Mouse (Mus musculus) intestine, embryonic 14.5 days (tissue): Measurements from ENCODE around the gene Kcnrg. TPM values are rescaled to one million over a fixed set of nuclear protein-coding genes. Genes with fewer than 3 reads are reported as not detected.

Experiments
- ATAC-seq: fragments of 200-750 bp; cut with Nextera tagmentation; replicated peaks from 2 replicates; pipeline ENCODE4 v1.8.0; 2017; ENCODE audit warnings: low read depth, moderate number of reproducible peaks, moderate TSS enrichment, moderate library complexity; ENCODE audit not compliant: low FRiP score, low TSS enrichment
- DNase-seq: peaks from one replicate; pipeline ENCODE4 v3.0.0-alpha.2; 2018; ENCODE audit warnings: low spot score
- H3K27ac ChIP-seq: fragments of 300-500 bp; sonication (generic); 2 replicates; pipeline ENCODE4 v1.5.1; 2014; ENCODE audit warnings: low read depth, mild to moderate bottlenecking, control low read depth
- H3K27me3 ChIP-seq: fragments of 300-500 bp; sonication (generic); replicated peaks from 2 replicates; pipeline ENCODE4 v1.6.1; 2014; ENCODE audit warnings: low read length, control low read depth; ENCODE audit not compliant: control insufficient read depth, insufficient read depth
- H3K36me3 ChIP-seq: fragments of 300-500 bp; sonication (generic); 2 replicates; pipeline ENCODE4 v1.6.1; 2014; ENCODE audit warnings: low read length, control low read depth; ENCODE audit not compliant: control insufficient read depth, insufficient read depth
- H3K4me1 ChIP-seq: fragments of 300-500 bp; sonication (generic); replicated peaks from 2 replicates; pipeline ENCODE4 v1.6.1; 2014; ENCODE audit warnings: low read length, control low read depth, mixed read lengths; ENCODE audit not compliant: control insufficient read depth, insufficient read depth
- H3K4me2 ChIP-seq: fragments of 300-500 bp; sonication (generic); 2 replicates; pipeline ENCODE4 v1.6.1; 2014; ENCODE audit warnings: low read length
- H3K4me3 ChIP-seq: fragments of 300-500 bp; sonication (generic); 2 replicates; pipeline ENCODE4 v1.5.1; 2014; ENCODE audit warnings: low read depth, low read length, control low read depth, mixed read lengths
- H3K9ac ChIP-seq: fragments of 300-500 bp; sonication (generic); 2 replicates; pipeline ENCODE4 v1.6.1; 2014; ENCODE audit warnings: mild to moderate bottlenecking, low read length
- H3K9me3 ChIP-seq: fragments of 300-500 bp; sonication (generic); 2 replicates; pipeline ENCODE4 v1.6.1; 2016; ENCODE audit warnings: low read length, control low read depth; ENCODE audit not compliant: control insufficient read depth
- WGBS: fragments of 180-500 bp; shearing (Covaris S2); extraction: QIAGEN DNeasy Blood & Tissue Kit; methylation state at CpG from one replicate; pipeline ENCODE4 v1.1.7; 2014; 5-methylcytosine and 5-hydroxymethylcytosine counted together
- microRNA counts: library from miRNA; unstranded; fragments of <30 nt; microRNA quantifications from one replicate; lab custom pipeline; 2016
- microRNA-seq: library from miRNA; unstranded; fragments of <30 nt; microRNA quantifications from one replicate; pipeline ENCODE4, GENCODE M21; 2016
- polyA plus RNA-seq: library from polyadenylated mRNA; unstranded; fragments of >200 nt; fragmentation: Nextera tagmentation; extraction: Ambion mirVana; gene quantifications from 2 replicates; pipeline ENCODE4 v1.2.1, GENCODE M21; 2014

Gene Kcnrg
- polyA plus RNA-seq, 1 experiment from 2014 or later, result 0.32 TPM

- peak; percentile 94 for ATAC-seq
- 2% methylated on average over 62 of the region's 62 CpGs for WGBS
These were observed 41.6 kb downstream of the Kcnrg start for GRCm38 (mm10) chr14:61648685-61649504.

DNA sequence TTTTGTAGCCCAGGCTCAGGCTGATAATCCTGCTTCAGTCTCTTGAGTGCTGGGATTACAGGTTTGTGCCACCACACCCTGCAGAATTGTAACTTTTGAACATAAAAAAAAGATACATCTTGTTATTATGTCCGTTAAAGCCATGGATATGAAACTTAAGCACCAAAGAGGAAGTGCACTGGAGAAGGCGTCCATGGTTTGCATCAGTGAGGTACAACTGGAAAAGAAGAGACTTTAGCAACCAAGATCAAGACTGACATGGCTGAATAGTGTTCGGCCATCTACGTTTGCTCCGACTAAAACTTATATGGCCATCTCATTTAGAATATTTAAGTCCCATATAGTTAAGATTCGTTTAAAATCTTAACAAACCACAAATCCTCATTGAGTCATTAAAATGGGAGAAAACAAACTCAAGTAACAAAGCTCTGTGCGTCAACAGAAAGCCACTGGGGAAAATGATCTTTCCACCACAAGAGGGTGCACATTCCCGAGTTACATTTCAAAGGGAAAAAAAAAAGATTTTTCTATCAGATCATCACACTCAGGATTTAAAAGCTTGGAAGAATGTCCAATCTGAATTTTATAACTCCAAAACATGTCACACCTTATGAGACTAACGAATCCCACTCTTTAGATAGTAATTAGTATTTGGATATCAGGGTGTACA lies 43.2 kb downstream of the Kcnrg start:
- no peaks in the 10 kb centered on the region for H3K9me3 ChIP-seq
- no peak overlapping the region for H3K27ac ChIP-seq
- H3K4me1 ChIP-seq, result peaks cover 3% of the 10 kb centered on the region; the same call in 1 of the 2 replicates
- no peak overlapping the region for H3K4me3 ChIP-seq
- WGBS, result 39% methylated on average over 9 of the region's 9 CpGs
- no peaks in the 10 kb centered on the region; the same call in 1 of the 2 replicates for H3K36me3 ChIP-seq
- H3K4me2 ChIP-seq, result no peak overlapping the region
- H3K27me3 ChIP-seq, result no peaks in the 10 kb centered on the region
- peak; percentile 55 for DNase-seq
- no peak for ATAC-seq
- no peak overlapping the region for H3K9ac ChIP-seq

More at GRCm38 (mm10) chr14:61648685-61649504, 41.6 kb downstream of the Kcnrg start:
- H3K4me1 ChIP-seq, result peaks cover 3% of the 10 kb centered on the region; the same call in 1 of the 2 replicates
- H3K9ac ChIP-seq, result peak overlapping the region; percentile 95
- H3K4me2 ChIP-seq, result peak overlapping the region; percentile 83
- H3K9me3 ChIP-seq, result no peaks in the 10 kb centered on the region
- peak overlapping the region; percentile 96 for H3K27ac ChIP-seq
- H3K4me3 ChIP-seq, result peak overlapping the region; percentile 95
- no peaks in the 10 kb centered on the region for H3K27me3 ChIP-seq
- peak; percentile 95 for DNase-seq
- no peaks in the 10 kb centered on the region for H3K36me3 ChIP-seq

GRCm38 (mm10) chr14:61656469-61656868 lies 49.2 kb downstream of the Kcnrg start:
- no peak overlapping the region for H3K4me3 ChIP-seq
- no peaks in the 10 kb centered on the region for H3K9me3 ChIP-seq
- ATAC-seq (no peak), DNase-seq (no peak)
- no peak overlapping the region for H3K9ac ChIP-seq
- H3K27me3 ChIP-seq, result no peaks in the 10 kb centered on the region
- H3K36me3 ChIP-seq, result no peaks in the 10 kb centered on the region; the same call in 1 of the 2 replicates
- no peak overlapping the region for H3K4me2 ChIP-seq
- 38% methylated on average over 2 of the region's 2 CpGs for WGBS
- no peaks in the 10 kb centered on the region for H3K4me1 ChIP-seq
- H3K27ac ChIP-seq, result no peak overlapping the region

GRCm38 (mm10) chr14:61661496-61661895 lies 54.2 kb downstream of the Kcnrg start:
- no peak overlapping the region for H3K4me2 ChIP-seq
- no peak overlapping the region for H3K4me3 ChIP-seq
- H3K36me3 ChIP-seq, result no peaks in the 10 kb centered on the region
- no peak overlapping the region for H3K27ac ChIP-seq
- H3K9ac ChIP-seq, result no peak overlapping the region
- H3K4me1 ChIP-seq, result no peaks in the 10 kb centered on the region
- ATAC-seq, result no peak
- 63% methylated on average over 1 of the region's 1 CpGs for whole genome bisulfite sequencing
- H3K9me3 ChIP-seq, result no peaks in the 10 kb centered on the region
- H3K27me3 ChIP-seq, result no peaks in the 10 kb centered on the region
- no peak for DNase-seq

- Histone ChIP-seq H3K9ac (no peak overlapping the region), H3K4me2 (no peak overlapping the region), H3K27me3 (no peaks in the 10 kb centered on the region), H3K4me1 (no peaks in the 10 kb centered on the region), H3K9me3 (no peaks in the 10 kb centered on the region), H3K36me3 (no peaks in the 10 kb centered on the region), H3K4me3 (no peak overlapping the region), H3K27ac (no peak overlapping the region)
- DNase-seq (no peak), ATAC-seq (no peak)
- 89% methylated on average over 8 of the region's 8 CpGs for WGBS
These were observed 55.0 kb downstream of the Kcnrg start for GRCm38 (mm10) chr14:61662307-61662706.

MicroRNA genes within 50 kb of the gene (microRNA counts, 519-probe panel; counts per million panel counts)
- microRNA mmu-miR-15a (lab: Ali Mortazavi, UCI) (5,167 counts per million, percentile 88 among the panel's probes with 10 or more counts), microRNA mmu-miR-16 (lab: Ali Mortazavi, UCI) (6,227 counts per million, percentile 99 among the panel's probes with 10 or more counts)

Small RNA genes within 50 kb of the gene (microRNA-seq; reads per million reads assigned to microRNA genes)
- gene Mir15a (3,217 reads per million, percentile 88 among the genes with 10 or more reads in this experiment), gene Mir16-1 (2,534 reads per million, percentile 85 among the genes with 10 or more reads in this experiment)

Other genes starting within 250 kb of the Kcnrg start
- 8.0 and 9.2 TPM in 2 replicates for gene Ebpl, start 247.0 kb upstream of the Kcnrg start, polyA plus RNA-seq
- gene Kpna3, start 167.6 kb upstream of the Kcnrg start, polyA plus RNA-seq, result 56.6 and 64.0 TPM in 2 replicates
- 19.6 and 20.9 TPM in 2 replicates for gene Spryd7, start 50.6 kb upstream of the Kcnrg start, polyA plus RNA-seq
- gene Trim13, start 9.2 kb upstream of the Kcnrg start, polyA plus RNA-seq, result 13.2 and 14.0 TPM in 2 replicates